Mouse (Mus musculus) liver (tissue): ENCODE measurements around the gene Rdh8.

ENCODE experiments used
- DNase-seq: peaks from one replicate; pipeline ENCODE4 v3.0.0-alpha.2; 2020; ENCODE audit warnings: mixed read lengths

Gene Rdh8

DNA sequence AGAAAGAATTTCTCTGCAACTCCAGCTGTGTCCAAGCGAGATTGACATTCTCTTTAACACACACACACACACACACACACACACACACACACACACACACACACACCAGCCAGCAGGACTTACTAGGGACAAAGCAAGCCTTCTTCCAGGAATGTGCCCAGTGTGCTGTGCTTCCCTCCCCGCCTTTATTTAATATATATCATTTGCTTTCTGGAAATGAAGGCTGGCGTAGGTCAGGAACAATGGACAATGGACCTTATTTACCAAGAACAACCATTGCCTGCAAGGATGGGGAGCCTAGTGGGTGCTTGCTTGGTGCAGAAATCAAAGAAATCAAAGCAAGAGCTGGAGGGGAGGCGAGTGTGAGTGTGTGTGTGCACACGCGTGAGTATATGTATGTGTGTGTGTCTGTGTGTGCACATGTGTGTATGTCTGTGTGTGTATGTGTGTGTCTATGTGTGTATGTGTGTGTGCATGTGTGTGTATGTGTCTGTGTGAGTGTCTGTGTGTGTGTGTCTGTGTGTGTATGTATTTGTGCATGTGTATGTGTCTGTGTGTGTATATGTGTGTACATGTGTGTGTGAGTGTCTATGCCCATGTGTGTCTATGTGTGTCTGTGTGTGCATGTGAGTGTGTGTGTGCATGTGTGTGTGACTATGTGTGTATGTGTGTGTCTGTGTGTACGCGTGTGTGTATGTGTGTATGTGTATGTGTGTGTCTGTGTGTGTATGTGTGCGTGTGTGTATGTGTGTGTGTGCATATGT lies 19.1 kb downstream of the Rdh8 start:
- DNase-seq, result no peak

DNA sequence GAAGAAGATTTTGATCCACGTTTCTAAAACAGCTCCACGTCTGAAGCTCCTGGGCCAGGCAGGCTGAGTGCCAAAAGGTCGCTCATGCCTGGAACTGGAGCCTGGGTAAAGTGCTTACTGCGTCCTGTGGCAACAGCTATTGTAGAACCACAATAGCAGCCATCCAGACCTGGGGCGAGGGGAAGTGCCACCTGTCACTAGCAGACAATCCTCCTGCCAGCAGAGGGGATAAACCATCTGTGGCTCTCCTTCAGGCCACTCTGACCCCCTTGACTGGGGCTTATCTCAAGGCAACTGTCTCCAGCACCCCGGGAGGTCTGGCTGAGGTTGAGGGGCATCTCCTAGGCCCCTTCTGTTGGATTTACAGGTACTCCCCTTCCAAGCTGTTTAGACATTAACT lies 20.6 kb downstream of the Rdh8 start:
- DNase-seq, result no peak

DNA sequence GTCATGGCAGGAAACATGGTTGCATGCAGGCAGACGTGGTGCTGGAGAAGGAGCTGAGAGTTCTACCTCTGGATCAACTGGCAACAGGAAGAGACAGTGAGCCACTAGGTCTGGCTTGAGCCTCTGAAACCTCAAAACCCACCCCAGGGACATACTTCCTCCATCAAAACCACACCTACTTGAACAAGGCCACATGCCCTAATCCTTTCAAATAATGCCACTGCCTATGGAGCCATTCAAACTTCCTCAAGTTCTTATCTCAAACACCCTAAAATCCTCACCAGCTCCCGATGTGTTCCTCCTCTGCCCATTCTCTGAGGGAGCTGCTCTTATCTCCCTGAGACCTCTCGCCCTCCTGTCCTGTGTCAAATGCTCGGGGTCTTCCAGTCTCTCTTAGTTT lies 23.9 kb downstream of the Rdh8 start:
- no peak for DNase-seq

DNA sequence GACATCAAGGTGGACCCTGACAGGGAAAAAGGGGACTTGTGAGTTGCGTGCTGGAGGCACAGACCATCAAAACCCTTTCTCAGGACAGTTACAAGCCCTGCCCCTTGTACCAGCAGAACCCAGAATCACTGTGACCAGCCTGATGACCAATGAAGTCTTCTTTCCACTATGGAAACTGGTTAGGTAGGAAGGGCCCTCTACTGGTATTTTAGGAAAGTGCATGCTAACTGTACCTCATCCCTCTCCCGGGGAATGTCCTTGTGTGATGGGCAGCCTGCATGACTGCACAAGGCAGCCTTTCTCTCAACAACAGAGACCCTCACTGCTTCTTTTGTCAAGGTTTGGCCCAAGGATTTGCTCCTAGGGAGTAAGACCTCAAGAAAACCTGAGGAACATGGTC lies 24.4 kb downstream of the Rdh8 start:
- DNase-seq, result no peak

DNA sequence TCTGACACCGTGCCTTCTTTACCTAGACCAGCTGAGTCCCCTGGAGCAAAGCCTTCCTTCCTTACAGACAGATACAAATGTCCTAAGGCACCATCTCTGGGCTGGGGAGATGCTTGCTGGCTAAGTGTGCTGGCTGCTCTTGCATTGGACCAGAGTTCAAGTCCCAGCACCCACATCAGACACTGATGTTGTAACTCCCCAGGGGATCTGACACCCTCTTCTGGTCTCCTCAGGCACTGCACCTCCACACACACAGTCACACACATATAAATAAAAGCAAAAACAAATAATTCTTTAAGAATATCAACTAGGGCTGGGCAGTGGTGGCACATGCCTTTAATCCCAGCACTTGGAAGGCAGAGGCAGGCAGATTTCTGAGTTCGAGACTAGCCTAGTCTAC lies 31.9 kb downstream of the Rdh8 start:
- DNase-seq, result no peak

DNA sequence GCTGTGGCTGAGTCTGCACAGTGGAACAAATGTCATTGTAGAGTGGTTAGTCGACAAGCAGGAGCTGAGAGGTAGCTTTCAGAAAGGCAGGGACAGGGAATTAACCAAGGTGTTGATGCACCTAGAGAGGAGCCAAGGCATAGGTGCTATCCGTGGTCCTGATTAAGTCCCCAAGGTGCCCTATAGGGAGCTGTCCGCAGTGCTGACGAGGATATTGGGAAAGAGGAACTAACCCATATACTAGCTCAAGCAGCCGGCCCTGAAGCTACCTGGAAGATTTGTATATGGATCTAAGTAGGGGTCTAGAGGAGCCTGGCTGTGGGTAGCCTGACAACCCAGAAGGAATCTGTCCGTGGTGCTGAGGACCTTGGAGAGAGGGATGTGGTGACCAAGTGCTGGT lies 38.8 kb downstream of the Rdh8 start:
- peak; percentile 70 for DNase-seq

DNA sequence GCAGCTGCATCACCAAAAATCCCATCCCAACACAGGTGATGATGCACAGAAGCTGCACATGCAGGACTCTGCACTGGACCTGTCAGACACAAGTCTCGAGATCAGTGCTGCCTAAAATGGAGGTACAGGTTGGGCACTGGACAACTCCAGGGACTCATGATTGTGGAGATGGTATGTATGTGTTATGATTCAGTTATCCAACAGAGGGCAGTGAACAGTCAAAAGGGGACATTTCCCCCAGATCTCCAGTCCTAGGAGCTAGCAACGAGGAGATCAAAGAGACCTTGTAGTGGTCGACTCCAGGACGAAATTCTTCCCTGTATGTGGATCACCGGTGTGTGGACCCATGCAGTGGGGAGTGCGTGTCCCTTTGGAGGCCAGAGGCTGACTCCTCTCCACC lies 41.6 kb downstream of the Rdh8 start:
- DNase-seq, result no peak

DNA sequence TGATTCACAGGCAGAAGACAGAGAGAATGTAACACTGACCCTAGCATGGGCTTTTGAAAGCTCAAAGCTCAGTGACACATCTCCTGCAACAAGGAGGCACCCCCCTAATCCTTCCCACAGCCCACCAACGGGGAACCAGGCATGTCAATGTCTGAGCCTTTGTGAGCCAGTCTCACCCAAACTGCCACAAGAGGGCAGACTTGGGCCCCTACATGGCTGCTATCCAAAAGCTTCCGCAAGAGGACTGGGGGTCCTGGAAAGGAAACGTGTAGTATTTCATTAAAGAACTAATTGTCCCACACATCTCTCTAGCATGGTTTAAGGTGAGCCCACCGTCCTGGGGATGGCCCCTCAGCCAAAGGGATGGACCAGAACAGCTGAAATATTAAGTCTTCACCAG lies 43.5 kb downstream of the Rdh8 start:
- DNase-seq, result peak; percentile 53

DNA sequence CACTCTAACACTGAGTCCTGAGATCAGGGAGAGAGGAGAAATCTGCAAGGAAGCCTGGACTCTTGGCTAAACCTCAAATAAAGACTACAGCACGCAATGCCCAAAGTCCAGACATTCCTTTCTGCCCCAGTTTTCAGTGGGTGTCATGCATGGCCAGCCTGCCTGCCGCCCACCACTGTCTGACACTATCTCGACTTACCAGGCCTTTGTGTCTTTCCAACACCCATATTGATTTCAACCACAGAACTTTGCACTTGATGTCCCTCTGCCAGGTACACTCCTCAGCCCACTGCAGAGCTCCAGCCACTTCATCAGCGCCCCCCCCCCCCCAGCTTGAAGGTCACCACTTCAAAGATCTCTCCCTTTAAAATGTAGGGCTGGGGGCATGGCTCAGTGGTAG lies 43.9 kb downstream of the Rdh8 start:
- no peak for DNase-seq

DNA sequence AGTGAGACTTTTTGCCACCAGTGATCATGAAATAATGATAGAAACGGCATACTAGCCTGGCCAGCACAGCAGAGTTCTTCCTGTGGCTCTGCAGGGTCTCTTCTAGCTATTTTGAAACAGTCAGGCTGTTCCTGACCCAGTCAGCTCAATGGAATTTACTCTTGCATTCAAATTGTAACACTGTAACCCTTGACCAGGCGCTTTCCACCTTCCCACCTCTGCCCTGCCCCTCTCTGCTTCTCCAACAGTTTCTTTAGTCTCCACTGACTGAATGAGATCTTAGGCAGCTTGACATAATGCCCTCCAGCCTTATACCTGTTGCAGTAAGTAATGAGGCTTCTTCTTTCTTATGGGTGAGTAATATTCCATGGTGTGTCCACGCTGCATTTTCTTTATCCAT lies 48.6 kb downstream of the Rdh8 start:
- DNase-seq, result no peak

DNA sequence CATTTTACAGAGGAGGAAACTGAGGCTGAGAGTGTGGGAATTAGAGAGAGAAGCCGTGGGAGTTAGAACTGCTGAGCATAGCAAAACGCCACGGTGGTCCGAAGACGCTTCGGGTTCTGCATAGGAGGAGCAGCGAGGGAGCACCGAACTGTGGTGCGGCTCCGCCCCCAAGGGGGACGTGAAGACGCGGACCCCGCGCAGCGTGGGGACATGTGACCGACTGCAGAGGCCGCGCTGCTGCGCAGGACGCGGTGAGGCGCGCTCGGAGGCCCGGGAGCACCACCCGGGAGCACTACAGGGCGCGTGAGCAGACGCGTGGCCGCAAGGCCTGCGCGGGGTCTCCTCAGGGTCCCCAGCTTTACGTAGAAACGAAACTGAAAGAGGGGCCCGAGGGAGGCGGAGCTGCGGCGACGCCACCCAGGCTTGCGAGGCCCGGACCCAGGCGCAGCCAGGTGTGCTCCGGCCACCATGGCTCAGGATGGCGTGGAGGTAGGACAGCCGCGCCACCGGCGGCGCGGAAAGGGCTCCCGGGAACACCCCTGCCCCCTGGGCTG lies 50.2 kb downstream of the Rdh8 start, which contains the start of gene A230050P20Rik:
A230050P20Rik (plus strand) TSS at position 195 of the 554 bp plus-strand sequence.
- peak; percentile 46 for DNase-seq

DNA sequence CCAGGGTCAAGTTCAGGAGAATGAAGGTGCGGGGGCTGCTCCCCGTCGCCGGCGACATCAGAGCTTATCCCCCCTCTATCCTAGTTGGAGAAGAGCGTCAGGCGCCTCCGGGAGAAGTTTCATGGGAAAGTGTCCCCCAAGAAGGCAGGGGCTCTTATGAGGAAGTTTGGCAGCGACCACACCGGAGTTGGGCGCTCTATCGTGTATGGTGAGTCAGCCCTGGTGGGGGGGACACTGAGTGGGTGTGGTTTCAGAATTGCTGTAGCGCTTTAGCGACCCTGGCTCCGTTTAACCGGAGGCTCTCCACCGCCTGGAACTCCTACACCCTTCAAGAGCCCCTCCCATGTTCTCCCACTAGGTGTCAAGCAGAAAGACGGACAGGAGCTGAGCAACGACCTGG lies 50.9 kb downstream of the Rdh8 start:
- no peak for DNase-seq

DNA sequence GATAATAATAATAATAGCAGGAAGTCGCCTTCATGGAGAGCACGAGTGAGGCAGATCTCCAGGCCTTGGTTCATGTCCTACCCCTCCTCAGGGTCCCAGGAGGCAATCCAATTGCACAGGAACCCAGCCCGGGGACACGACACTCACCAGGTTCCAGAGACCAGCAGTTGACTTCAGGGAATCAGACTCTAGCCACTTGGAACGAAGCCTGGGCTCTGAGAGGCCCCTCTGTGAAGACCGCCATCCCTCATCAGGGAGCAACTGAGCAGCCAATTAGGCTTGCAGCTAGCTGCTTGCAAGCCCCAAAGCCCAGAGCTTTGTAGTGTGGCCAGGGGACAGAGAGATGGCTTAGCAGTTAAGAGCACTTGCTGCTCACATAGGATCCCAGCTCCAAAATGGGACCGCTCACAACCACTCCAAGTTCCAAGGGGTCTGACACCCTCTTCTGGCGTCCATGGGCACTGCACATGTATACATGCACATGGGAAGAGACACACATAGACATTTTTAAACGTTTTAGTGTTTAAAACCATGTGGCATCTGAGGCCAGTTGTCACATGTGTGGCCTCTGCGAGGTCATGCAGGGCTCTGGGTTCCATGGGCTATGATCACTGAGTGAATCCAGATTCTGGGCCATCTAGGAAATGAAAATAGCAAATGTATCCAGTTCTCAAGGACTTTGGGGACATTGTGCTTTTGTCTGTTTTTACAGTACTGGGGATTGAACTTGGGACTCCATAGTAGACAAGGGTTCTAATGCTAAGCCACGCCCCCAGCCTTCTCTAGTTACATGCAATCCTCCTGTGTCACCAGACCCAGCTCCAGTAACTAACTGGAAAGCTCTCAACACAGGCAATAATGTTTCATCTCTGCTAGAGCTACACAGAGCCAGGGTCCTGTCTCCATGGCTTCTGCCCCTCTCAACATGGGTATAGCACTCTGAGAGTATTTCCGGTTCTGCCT lies 52.2 kb downstream of the Rdh8 start:
- no peak for DNase-seq

DNA sequence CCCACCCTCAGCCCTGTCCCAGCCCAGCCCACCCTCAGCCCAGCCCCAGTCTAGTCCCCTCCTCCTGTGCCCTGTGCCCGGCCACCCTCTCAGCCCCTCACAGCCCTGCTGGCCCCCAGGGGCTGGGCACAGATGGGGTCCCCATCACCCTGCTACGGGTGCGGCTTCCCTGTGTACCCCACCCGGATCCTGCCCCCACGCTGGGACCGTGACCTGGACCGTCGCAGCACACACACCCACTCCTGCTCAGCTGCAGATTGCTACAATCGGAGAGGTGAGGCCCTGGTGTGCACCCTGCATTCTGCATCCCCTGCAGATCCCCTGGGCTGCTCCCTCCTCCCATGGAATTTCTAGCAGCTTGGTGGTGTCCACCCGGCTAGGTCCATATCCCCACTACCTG lies 54.7 kb downstream of the Rdh8 start:
- no peak for DNase-seq

DNA sequence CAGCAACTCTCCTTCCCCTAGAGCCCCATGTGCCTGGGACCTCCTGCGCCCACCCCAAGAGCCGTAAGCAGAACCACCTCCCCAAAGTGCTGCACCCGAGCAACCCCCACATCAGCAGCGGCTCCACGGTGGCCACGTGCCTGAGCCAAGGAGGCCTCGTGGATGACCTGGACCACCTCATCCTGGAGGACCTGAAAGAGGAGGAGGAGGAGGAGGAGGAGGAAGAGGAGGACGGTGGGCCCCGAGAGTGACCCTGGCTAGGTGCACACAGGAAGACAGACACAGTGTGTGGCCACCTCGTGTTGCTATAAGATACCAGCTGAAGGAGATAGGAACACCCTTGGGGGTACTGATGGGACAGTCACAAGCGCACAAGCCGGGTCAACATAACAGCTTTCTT lies 55.2 kb downstream of the Rdh8 start:
- no peak for DNase-seq

DNA sequence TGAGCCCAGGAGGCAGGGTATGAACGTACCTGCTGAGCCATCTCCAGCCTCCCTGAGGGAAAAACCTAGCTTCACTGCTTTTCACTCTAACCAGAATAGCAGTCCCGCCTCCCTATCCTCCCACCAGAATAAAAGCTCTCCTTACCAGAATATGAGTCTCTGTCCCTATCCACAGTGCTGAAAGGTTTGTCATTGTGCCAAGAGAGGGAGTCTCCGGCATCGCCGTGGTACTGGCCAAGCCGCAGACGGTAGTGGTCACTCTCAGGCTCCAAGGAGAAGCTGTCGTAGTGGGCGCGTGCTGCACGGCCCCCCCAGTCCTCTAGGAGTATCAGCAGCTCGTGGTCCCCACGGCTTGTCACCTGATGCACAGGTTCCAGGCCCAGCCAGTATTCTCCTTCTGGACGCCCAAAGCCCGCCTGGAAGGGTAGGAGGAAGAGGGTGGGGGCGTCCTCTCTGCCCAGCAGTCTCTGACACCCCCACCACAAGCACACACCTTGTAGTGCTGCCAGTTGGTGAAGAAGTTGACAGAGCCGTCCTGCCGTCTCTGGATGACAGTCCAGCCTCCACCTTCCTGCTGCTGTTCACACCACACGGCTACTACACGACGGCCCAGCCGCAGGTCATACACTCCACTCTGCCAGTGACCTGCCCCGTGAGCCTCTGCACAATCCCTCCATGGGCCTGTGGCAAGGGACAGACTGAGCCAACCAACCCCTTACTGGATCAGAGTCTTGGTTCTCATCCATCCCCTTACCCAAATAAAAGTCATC lies 56.9 kb downstream of the Rdh8 start:
- DNase-seq, result no peak
